Mouse (Mus musculus) gastrocnemius, postnatal 4 days (tissue): ENCODE data around the gene Gm3409. TPM values are rescaled to one million over a fixed set of nuclear protein-coding genes. Genes with fewer than 3 reads are reported as not detected.
"Not testable (repeated sequence)": the region's sequence is repeated elsewhere in the genome, so short reads cannot be mapped to it uniquely, and the experiment has no call there.

Source experiments
- DNase-seq, 2 experiments: peaks; one replicate each; pipeline ENCODE4 v3.0.0; 2021 to 2022; ENCODE audit warnings: low spot score in 2 of 2, mixed read lengths in 2 of 2
- long read RNA-seq, 2 experiments: library from polyadenylated mRNA; stranded (forward); transcript quantifications; one replicate each; pipeline ENCODE4 v2.0.0; 2021
- total RNA-seq, 2 experiments: library from RNA; stranded (reverse); gene quantifications; 2 replicates each; pipeline ENCODE4 v1.2.3; 2021

Gm3409 gene
- total RNA-seq: not detected
- long read RNA-seq, experiment 1: 0 reads
- long read RNA-seq, experiment 2: 0 reads

GRCm38 (mm10) chr5:146537347-146537746 lies at the start of gene Gm3409:
TSS of gene Gm3409 (plus strand) at chr5:146537647.
- DNase-seq: not testable (repeated sequence)

- not testable (repeated sequence) for DNase-seq
Observed at GRCm38 (mm10) chr5:146488959-146489358, 48.5 kb upstream of the Gm3409 start.

GRCm38 (mm10) chr5:146491063-146491462 lies 46.4 kb upstream of the Gm3409 start, which contains the start of gene Gm6370:
TSS of gene Gm6370 (plus strand) at chr5:146491363.
- DNase-seq: not testable (repeated sequence)

DNA sequence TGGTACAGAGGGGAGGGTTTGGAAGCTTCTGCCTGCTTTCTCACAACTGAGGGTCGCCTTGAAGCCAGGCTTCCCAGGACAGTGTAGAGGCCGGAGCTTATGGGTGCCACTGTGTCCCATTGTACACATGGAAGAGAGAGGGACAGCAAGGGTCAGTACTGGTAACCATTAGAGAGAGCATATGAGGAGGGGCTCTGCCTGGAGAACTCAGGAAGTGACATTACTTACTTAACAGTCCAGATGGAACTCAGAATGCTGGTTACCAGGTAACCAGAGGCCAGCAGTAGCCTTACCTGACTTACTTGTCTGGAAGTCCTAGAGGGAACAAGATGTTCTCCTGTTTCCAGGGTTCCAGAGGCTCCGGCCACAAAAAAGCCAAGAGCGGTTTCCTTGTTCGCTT lies 35.3 kb upstream of the Gm3409 start, which contains the start of gene 4930449I24Rik:
Gene 4930449I24Rik (plus strand): TSS at position 301 of the 400 bp plus-strand sequence.
- DNase-seq: not testable (repeated sequence)

GRCm38 (mm10) chr5:146513823-146514222 lies 23.6 kb upstream of the Gm3409 start, which contains the start of gene Gm3402:
TSS of gene Gm3402 (plus strand) at chr5:146514123.
- DNase-seq: not testable (repeated sequence)

GRCm38 (mm10) chr5:146525501-146525900 lies 11.9 kb upstream of the Gm3409 start, which contains the start of gene Gm3404:
TSS of gene Gm3404 (plus strand) at chr5:146525801.
- DNase-seq: not testable (repeated sequence)

GRCm38 (mm10) chr5:146555836-146556235 lies 18.4 kb downstream of the Gm3409 start, which contains the start of gene Gm3415:
TSS of gene Gm3415 (plus strand) at chr5:146556136.
- DNase-seq: not testable (repeated sequence)

- no peak for DNase-seq
Observed at GRCm38 (mm10) chr5:146564259-146564658, 26.8 kb downstream of the Gm3409 start.

- no peak for DNase-seq
Observed at GRCm38 (mm10) chr5:146567054-146567453, 29.6 kb downstream of the Gm3409 start.

DNA sequence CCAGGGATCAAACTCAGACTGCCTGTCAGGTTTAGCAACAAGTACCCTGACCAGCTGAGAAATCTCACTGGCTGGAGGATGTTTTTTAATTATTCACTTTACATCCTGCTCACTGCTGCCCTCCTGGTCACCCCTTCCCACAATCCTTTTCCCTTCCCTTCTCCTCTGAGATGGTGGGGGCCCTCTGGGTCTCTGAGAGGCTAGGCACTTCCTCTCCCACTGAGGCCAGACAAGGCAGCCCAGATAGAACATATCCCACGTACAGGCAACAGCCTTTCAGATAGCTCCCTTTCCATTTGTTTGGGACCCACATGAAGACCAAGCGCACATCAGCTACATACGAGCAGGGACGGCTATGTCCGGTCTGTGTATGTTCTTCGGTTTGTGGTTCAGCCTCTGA lies 32.7 kb downstream of the Gm3409 start:
- DNase-seq: not testable (repeated sequence)

GRCm38 (mm10) chr5:146571830-146572734 lies 34.6 kb downstream of the Gm3409 start:
- not testable (repeated sequence) for DNase-seq

DNA sequence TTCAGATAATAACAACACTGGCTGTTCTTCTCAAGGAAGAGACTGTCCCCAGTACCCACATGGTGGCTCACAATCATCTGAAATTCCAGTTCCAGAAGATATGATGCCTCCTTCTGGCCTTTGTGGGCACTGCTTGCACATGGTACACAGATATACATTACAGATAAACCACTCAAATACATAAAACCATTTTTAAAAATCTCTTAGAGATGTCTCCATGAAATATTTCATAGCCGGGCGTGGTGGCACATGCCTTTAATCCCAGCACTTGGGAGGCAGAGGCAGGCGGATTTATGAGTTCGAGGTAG lies 35.2 kb downstream of the Gm3409 start:
- not testable (repeated sequence) for DNase-seq

GRCm38 (mm10) chr5:146576668-146577067 lies 39.2 kb downstream of the Gm3409 start:
- DNase-seq: no peak

DNA sequence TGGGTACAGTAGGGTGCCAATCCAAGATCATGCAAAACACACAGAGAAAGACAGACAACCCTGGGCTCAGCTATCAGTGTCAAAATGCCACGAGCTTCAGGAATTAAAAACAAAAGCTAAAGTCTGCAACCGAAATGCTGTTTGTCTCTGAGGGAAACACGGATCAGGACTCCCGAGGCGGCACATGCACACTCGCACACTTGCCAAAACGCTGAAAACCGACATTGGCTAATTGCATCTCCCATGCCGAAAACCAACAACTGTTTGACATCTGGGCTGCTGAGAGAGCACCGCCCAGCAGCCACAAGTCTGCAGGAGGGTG lies 46.7 kb downstream of the Gm3409 start:
- no peak for DNase-seq

DNA sequence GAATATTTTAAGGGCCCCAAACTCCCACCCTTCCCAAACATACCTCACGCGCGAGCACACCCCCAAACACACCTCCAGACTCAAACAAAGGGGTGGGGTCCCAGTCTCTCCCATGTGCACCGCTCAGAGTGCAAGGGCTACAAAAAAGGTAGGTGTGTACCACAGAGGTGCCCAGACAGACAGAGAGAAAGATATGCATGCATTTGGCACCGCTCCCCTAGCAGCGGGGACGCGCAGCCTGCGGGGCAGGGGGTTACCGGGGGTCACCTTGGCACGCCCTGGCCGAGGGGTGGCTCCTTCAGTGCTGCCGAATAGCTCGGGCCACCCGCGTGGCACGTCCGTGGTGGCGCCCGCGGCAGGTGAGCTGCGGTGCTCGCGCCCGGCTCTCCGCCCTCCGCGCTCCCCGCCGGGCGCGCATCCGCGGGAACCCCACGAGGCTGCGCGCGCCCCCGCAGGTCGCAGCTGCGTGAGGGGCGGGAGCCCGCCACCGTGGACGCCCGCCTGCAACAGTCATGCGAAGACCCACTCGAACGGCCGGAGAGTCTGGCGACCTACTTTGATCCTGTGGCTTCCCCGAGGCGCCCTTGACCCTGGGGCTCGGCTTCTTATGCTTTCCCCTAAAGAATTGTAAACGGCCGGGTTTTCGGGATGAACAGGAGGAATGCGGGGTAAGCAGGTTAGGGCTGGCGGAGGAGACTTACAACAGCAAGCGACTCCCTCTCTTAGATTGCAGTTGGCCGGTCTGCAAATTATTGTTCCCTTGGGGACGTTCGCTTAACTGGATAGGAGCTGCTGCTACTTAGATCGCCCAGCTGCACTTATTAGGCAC lies 47.2 kb downstream of the Gm3409 start, which contains the start of gene Gpr12:
Gene Gpr12 (minus strand): TSS at position 762 of the 829 bp plus-strand sequence.
- DNase-seq: no peak

DNA sequence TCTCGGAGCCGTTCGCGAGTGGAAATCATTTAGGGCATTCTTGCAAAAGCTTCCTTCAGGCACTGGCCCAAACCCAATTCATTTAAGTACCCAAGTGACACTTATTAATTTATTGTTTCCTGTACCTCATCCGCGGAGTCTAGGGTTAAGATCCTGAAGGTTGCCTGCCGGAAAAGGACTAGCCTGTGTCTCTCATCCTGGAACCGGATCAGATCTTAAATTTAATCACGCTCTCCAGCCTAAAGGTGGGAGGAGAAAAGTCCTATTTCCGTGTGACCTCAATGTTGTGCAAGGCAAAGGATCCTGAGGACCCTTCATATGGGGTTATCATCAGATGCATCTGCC lies 47.8 kb downstream of the Gm3409 start:
- DNase-seq: no peak

GRCm38 (mm10) chr5:146586357-146587070 lies 49.1 kb downstream of the Gm3409 start:
- DNase-seq: no peak
